Mouse (Mus musculus) MEL (cell line): ENCODE measurements around the gene Sprr2a1. TPM values are rescaled to one million over a fixed set of nuclear protein-coding genes. Genes with fewer than 3 reads are reported as not detected.
"Not testable (repeated sequence)": the region's sequence is repeated elsewhere in the genome, so short reads cannot be mapped to it uniquely, and the experiment has no call there.

ENCODE experiments used
- DNase-seq: peaks from one replicate; pipeline ENCODE4 v3.0.0; 2011; ENCODE audit warnings: low read depth, low spot score
- H3K27ac ChIP-seq: 2 replicates; pipeline ENCODE4 v1.5.1; 2012; ENCODE audit warnings: low read depth, mild to moderate bottlenecking, control low read depth, low read length, moderate library complexity; ENCODE audit not compliant: control insufficient read depth
- H3K27me3 ChIP-seq, 2 experiments: fragments of 150-350 bp in 1 of 2; sonication (generic) in 1 of 2; 2 replicates each; pipeline ENCODE4 v1.6.1; 2012; ENCODE audit warnings: low read length in 2 of 2, mild to moderate bottlenecking in 2 of 2, improper control_type of control experiment in 1 of 2, moderate library complexity in 1 of 2; ENCODE audit not compliant: insufficient read depth in 2 of 2, control insufficient read depth in 1 of 2
- H3K36me3 ChIP-seq, 2 experiments: 2 replicates each; pipeline ENCODE4 v1.6.1; 2012 to 2014; ENCODE audit warnings: low read length in 2 of 2, improper control_type of control experiment in 1 of 2, inconsistent platforms in 1 of 2, mild to moderate bottlenecking in 1 of 2; ENCODE audit not compliant: insufficient read depth in 2 of 2, control insufficient read depth in 1 of 2
- H3K4me1 ChIP-seq, 2 experiments: fragments of 150-350 bp in 1 of 2; sonication (generic) in 1 of 2; 2 replicates each; pipeline ENCODE4 v1.6.1; 2012; ENCODE audit warnings: low read length in 2 of 2, improper control_type of control experiment in 1 of 2, mild to moderate bottlenecking in 1 of 2; ENCODE audit not compliant: insufficient read depth in 2 of 2, control insufficient read depth in 1 of 2
- H3K4me3 ChIP-seq, 2 experiments: fragments of 150-350 bp in 1 of 2; sonication (generic) in 1 of 2; 2 replicates each; pipeline ENCODE4 v1.5.1; 2012; ENCODE audit warnings: low read depth in 2 of 2, low read length in 2 of 2, mild to moderate bottlenecking in 2 of 2, moderate library complexity in 2 of 2, control low read depth in 1 of 2, improper control_type of control experiment in 1 of 2; ENCODE audit not compliant: control insufficient read depth in 1 of 2, insufficient read depth in 1 of 2
- H3K79me2 ChIP-seq: 2 replicates; pipeline ENCODE4 v1.6.1; 2012; ENCODE audit warnings: mild to moderate bottlenecking, low read length, moderate library complexity; ENCODE audit not compliant: control insufficient read depth, poor library complexity, insufficient read depth
- H3K9ac ChIP-seq: 2 replicates; pipeline ENCODE4 v1.6.1; 2012; ENCODE audit warnings: low read depth, mild to moderate bottlenecking, control low read depth, low read length, moderate library complexity; ENCODE audit not compliant: control insufficient read depth, poor library complexity, severe bottlenecking
- H3K9me3 ChIP-seq: fragments of 150-350 bp; sonication (generic); replicated peaks from 2 replicates; pipeline ENCODE4 v1.6.1; 2012; ENCODE audit warnings: mild to moderate bottlenecking, low read length, improper control_type of control experiment, moderate library complexity; ENCODE audit not compliant: insufficient read depth
- polyA plus RNA-seq, 2 experiments: library from polyadenylated mRNA; stranded (reverse) in 1 of 2; unstranded in 1 of 2; fragments of >175 nt in 1 of 2; fragments of >200 nt in 1 of 2; gene quantifications; 2 replicates each; pipeline versions ENCODE4 v1.2.1 to v1.2.4; 2012; ENCODE audit warnings: low replicate concordance in 2 of 2, low read depth in 1 of 2; ENCODE audit not compliant: insufficient read length in 2 of 2, insufficient read depth in 1 of 2, missing spikeins in 1 of 2
- total RNA-seq: library from RNA; depleted of rRNA; stranded (reverse); fragments of 300-350 nt; gene quantifications from 2 replicates; pipeline ENCODE4 v1.2.3, GENCODE M21; 2012

Sprr2a1 gene
- total and polyA plus RNA-seq, 3 experiments: not detected

- H3K4me1 ChIP-seq, H3K9ac ChIP-seq, H3K27me3 ChIP-seq, H3K4me3 ChIP-seq, H3K36me3 ChIP-seq, H3K27ac ChIP-seq, DNase-seq, H3K9me3 ChIP-seq, H3K79me2 ChIP-seq: not testable (repeated sequence)
Observed at GRCm38 (mm10) chr3:92223708-92224107, 8.1 kb downstream of the Sprr2a1 start.

GRCm38 (mm10) chr3:92227410-92227809 lies 11.8 kb downstream of the Sprr2a1 start:
- not testable (repeated sequence) for H3K27me3 ChIP-seq, H3K79me2 ChIP-seq, H3K27ac ChIP-seq, H3K4me3 ChIP-seq, H3K9me3 ChIP-seq, DNase-seq, H3K4me1 ChIP-seq, H3K9ac ChIP-seq, H3K36me3 ChIP-seq

DNA sequence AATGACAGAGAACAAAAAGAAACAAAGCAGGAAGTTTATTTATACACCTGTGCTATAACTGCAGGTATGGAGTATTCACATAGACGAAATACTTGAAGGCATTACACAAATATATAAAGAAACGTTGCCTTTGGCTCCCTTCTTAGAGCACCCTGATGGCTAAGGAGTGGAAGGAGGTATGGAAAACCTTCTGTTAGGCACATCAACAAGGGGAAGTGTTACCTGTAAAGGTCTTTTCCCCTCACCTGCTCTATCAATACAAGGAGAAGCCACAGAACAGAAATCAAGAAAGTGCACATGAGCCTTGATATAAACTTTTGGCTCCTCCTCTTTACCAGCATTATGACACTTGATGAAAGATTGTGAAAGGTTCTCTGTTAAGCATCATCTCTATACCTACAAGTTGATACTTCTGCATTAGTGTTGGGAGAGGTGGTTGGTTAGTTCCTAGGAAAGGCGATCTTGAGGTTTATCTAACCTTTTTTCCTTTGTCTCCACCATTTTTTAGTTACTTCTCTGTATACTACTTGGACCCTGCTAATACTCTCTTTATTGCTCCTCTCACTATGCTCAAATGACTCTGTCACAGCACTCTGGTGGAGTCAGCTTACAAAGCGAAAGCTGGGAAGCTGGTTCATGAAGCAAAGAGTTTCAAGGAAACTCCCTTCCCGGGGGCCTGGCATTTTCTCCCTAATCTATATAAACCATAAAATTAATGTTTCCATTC lies 21.0 kb downstream of the Sprr2a1 start:
- not testable (repeated sequence) for DNase-seq, H3K27ac ChIP-seq, H3K36me3 ChIP-seq, H3K4me1 ChIP-seq, H3K79me2 ChIP-seq, H3K4me3 ChIP-seq, H3K27me3 ChIP-seq, H3K9ac ChIP-seq, H3K9me3 ChIP-seq

DNA sequence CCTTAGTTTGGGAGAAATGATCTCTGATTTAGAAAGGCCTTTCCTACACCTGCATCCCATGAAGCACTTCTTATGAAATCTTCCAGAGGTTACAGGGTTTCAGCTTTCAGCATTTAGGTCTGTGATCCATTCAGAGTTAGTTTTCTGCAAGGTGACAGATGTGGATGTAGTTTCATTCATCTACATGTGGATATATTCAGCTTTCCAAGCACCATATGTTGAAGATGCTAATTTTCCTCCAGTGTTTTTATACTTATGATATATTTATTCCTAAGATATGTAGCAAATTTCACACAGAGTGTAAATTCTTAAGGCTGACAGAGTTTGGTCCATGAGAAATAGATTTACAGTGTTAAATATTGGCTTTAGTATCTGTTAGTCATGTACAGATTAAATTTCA lies 23.1 kb downstream of the Sprr2a1 start:
- not testable (repeated sequence) for H3K79me2 ChIP-seq, H3K9me3 ChIP-seq, H3K9ac ChIP-seq, H3K4me3 ChIP-seq, H3K27ac ChIP-seq, H3K36me3 ChIP-seq, H3K27me3 ChIP-seq, DNase-seq, H3K4me1 ChIP-seq

- H3K79me2 ChIP-seq, H3K9me3 ChIP-seq, H3K36me3 ChIP-seq, H3K27me3 ChIP-seq, H3K9ac ChIP-seq, DNase-seq, H3K4me1 ChIP-seq, H3K27ac ChIP-seq, H3K4me3 ChIP-seq: not testable (repeated sequence)
Observed at GRCm38 (mm10) chr3:92239197-92239596, 23.6 kb downstream of the Sprr2a1 start.

- H3K9me3 ChIP-seq, H3K4me1 ChIP-seq, H3K4me3 ChIP-seq, H3K9ac ChIP-seq, H3K27me3 ChIP-seq, DNase-seq, H3K27ac ChIP-seq, H3K79me2 ChIP-seq, H3K36me3 ChIP-seq: not testable (repeated sequence)
Observed at GRCm38 (mm10) chr3:92244833-92245232, 29.2 kb downstream of the Sprr2a1 start.

- not testable (repeated sequence) for DNase-seq, H3K27me3 ChIP-seq, H3K27ac ChIP-seq, H3K4me1 ChIP-seq, H3K9me3 ChIP-seq, H3K79me2 ChIP-seq, H3K9ac ChIP-seq, H3K36me3 ChIP-seq, H3K4me3 ChIP-seq
Observed at GRCm38 (mm10) chr3:92246245-92246644, 30.6 kb downstream of the Sprr2a1 start.
